Mouse (Mus musculus): ENCODE measurements around the gene Gbp7.

- TF ChIP-seq CTCF (IDR thresholded peaks at IDR 0.05; ENCODE audit: extremely low read depth, insufficient read depth, insufficient read length, insufficient replicate concordance) = no peak
- TF ChIP-seq POLR2A (IDR thresholded peaks at IDR 0.05; ENCODE audit: low read depth, low read length) = no peak
Measured at GRCm38 (mm10) chr3:142559632-142560228, 29.6 kb downstream of the Gbp7 start, which contains the start of gene Gbp3.

All from spleen, adult 2 months (tissue).